Mouse (Mus musculus) neural tube, embryonic 11.5 days (tissue): ENCODE measurements around the gene Gas2l3. TPM values are rescaled to one million over a fixed set of nuclear protein-coding genes. Genes with fewer than 3 reads are reported as not detected.
A peak's percentile ranks its signal among the peaks of the same experiment; 100 is the strongest.

Source experiments
- ATAC-seq: fragments of 200-750 bp; cut with Nextera tagmentation; 2 replicates; pipeline ENCODE4 v1.8.0; 2017; ENCODE audit warnings: moderate number of reproducible peaks, mild to moderate bottlenecking, moderate TSS enrichment, moderate library complexity; ENCODE audit not compliant: insufficient read depth, low FRiP score, low TSS enrichment
- DNase-seq: peaks from one replicate; pipeline ENCODE4 v3.0.0-alpha.2; 2015; ENCODE audit warnings: low spot score
- H3K27ac ChIP-seq: fragments of 300-500 bp; sonication (generic); 2 replicates; pipeline ENCODE4 v1.5.1; 2014; ENCODE audit warnings: low read depth, mild to moderate bottlenecking, low read length
- H3K27me3 ChIP-seq: fragments of 300-500 bp; sonication (generic); 2 replicates; pipeline ENCODE4 v1.6.1; 2014; ENCODE audit warnings: mild to moderate bottlenecking, low read length, mixed read lengths; ENCODE audit not compliant: control insufficient read depth, insufficient read depth
- H3K36me3 ChIP-seq: fragments of 300-500 bp; sonication (generic); 2 replicates; pipeline ENCODE4 v1.6.1; 2014; ENCODE audit warnings: mild to moderate bottlenecking, low read length, moderate library complexity, mixed read lengths; ENCODE audit not compliant: control insufficient read depth, insufficient read depth
- H3K4me1 ChIP-seq: fragments of 300-500 bp; sonication (generic); 2 replicates; pipeline ENCODE4 v1.6.1; 2014; ENCODE audit warnings: low read length, mixed read lengths; ENCODE audit not compliant: control insufficient read depth, insufficient read depth
- H3K4me2 ChIP-seq: fragments of 300-500 bp; sonication (generic); 2 replicates; pipeline ENCODE4 v1.6.1; 2014; ENCODE audit warnings: low read depth, mild to moderate bottlenecking, moderate library complexity
- H3K4me3 ChIP-seq: fragments of 300-500 bp; sonication (generic); 2 replicates; pipeline ENCODE4 v1.5.1; 2014; ENCODE audit warnings: low read depth, low read length
- H3K9ac ChIP-seq: fragments of 300-500 bp; sonication (generic); 2 replicates; pipeline ENCODE4 v1.6.1; 2014; ENCODE audit warnings: mild to moderate bottlenecking, low read length
- H3K9me3 ChIP-seq: fragments of 300-500 bp; sonication (generic); 2 replicates; pipeline ENCODE4 v1.6.1; 2016; ENCODE audit warnings: low read length; ENCODE audit not compliant: control insufficient read depth
- WGBS: fragments of 180-500 bp; shearing (Covaris S2); extraction: QIAGEN DNeasy Blood & Tissue Kit; methylation state at CpG from one replicate; pipeline ENCODE4 v1.1.7; 2014; 5-methylcytosine and 5-hydroxymethylcytosine counted together
- polyA plus RNA-seq: library from polyadenylated mRNA; unstranded; fragments of >200 nt; fragmentation: Nextera tagmentation; extraction: Ambion mirVana; gene quantifications from 2 replicates; pipeline ENCODE4 v1.2.1, GENCODE M21; 2014

Gene Gas2l3
- polyA plus RNA-seq = 7.4 and 8.0 TPM in 2 replicates

- under 1% methylated on average over 39 of the region's 39 CpGs for whole genome bisulfite sequencing
- Histone ChIP-seq H3K27me3 (no peaks in the 10 kb centered on the region), H3K9me3 (no peaks in the 10 kb centered on the region), H3K4me2 (peak within 1 kb of the TSS; percentile 89), H3K9ac (peak within 1 kb of the TSS; percentile 27), H3K4me3 (peak within 1 kb of the TSS; percentile 55), H3K4me1 (no peaks in the 10 kb centered on the region), H3K27ac (no peak within 1 kb of the TSS), H3K36me3 (no peaks in the 10 kb centered on the region)
- peak; percentile 94 for ATAC-seq
- peak; percentile 90 for DNase-seq
Observed at GRCm38 (mm10) chr10:89443623-89444151, at the start of gene Gas2l3. Gene Gas2l3, minus strand, starts transcription at chr10:89443967.

DNA sequence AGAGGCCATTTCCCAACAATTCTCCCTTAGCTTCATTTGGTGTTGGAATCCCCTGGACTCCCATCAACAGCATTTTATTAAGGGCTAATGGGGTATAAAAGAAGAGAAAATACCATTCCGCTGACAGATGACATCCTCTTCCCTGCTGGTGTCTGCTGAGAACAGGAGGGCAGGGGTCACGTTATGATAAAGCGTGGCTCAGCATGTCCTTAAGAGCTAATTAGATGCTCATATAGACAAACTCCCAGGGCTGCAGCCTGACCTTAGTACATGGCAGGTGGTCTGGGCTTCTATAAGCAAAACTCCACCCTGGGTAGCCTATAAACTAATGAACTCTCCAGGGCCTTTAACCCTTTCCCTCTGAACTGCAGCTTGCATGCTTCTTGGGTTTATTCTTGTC, 47.6 kb upstream of the Gas2l3 start:
- no peak overlapping the region for H3K27ac ChIP-seq
- no peaks in the 10 kb centered on the region for H3K9me3 ChIP-seq
- ATAC-seq (peak; percentile 48; the same call in 1 of the 2 replicates), DNase-seq (peak; percentile 45)
- H3K4me3 ChIP-seq = no peak overlapping the region
- WGBS = 4% methylated on average over 3 of the region's 3 CpGs
- H3K4me2 ChIP-seq = no peak overlapping the region
- H3K9ac ChIP-seq = no peak overlapping the region
- peaks cover 5% of the 10 kb centered on the region; the same call in 1 of the 2 replicates for H3K27me3 ChIP-seq
- no peaks in the 10 kb centered on the region; the same call in 1 of the 2 replicates for H3K4me1 ChIP-seq
- H3K36me3 ChIP-seq = no peaks in the 10 kb centered on the region

DNA sequence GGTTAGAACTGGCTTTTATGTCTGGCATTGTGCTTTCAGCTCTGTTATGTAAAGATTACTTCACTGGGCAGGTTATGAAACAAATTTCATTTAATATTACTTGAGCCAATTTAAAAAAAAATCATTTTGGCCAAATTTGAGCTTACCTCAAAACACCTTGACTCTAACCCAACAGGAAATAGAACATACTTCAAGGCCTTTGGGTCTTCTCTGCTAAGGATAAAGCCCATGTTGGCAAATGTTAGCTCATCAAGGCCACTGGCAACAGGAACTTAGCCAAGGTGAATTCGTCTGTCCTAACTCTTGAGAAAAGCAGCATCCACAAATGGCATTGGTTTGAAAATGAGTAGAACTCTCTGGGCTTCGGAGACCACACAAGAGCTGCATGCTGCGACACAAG, 46.5 kb upstream of the Gas2l3 start:
- WGBS = 83% methylated on average over 3 of the region's 3 CpGs
- Histone ChIP-seq H3K36me3 (no peaks in the 10 kb centered on the region), H3K9me3 (no peaks in the 10 kb centered on the region), H3K9ac (no peak overlapping the region), H3K27ac (no peak overlapping the region), H3K27me3 (peaks cover 5% of the 10 kb centered on the region; the same call in 1 of the 2 replicates), H3K4me1 (no peaks in the 10 kb centered on the region; the same call in 1 of the 2 replicates), H3K4me3 (no peak overlapping the region), H3K4me2 (no peak overlapping the region)
- DNase-seq (no peak), ATAC-seq (no peak)

DNA sequence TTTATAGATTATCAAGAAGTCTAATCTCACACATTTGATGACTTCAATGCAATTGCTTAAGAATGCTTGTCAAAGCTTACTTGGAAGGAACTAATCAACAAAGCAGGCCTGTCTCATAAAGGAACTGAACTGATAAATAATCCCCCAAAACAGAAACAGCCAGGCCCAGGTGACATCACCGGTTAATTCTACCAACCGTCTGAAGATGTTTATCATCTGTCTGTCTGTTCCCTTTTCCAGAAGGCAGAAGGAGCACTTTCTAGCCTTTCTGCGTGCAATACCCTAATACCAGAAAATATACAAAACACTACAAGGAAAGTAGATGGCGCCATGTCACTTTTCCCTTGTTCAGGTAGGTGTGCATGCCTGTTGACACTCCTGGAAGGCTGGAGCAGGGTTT, 45.7 kb upstream of the Gas2l3 start:
- Histone ChIP-seq H3K27ac (no peak overlapping the region), H3K9me3 (no peaks in the 10 kb centered on the region), H3K36me3 (no peaks in the 10 kb centered on the region), H3K4me3 (no peak overlapping the region), H3K9ac (no peak overlapping the region), H3K4me1 (no peaks in the 10 kb centered on the region; the same call in 1 of the 2 replicates), H3K4me2 (no peak overlapping the region), H3K27me3 (peaks cover 7% of the 10 kb centered on the region; the same call in 1 of the 2 replicates)
- ATAC-seq = no peak
- DNase-seq = no peak
- WGBS = 86% methylated on average over 4 of the region's 4 CpGs

DNA sequence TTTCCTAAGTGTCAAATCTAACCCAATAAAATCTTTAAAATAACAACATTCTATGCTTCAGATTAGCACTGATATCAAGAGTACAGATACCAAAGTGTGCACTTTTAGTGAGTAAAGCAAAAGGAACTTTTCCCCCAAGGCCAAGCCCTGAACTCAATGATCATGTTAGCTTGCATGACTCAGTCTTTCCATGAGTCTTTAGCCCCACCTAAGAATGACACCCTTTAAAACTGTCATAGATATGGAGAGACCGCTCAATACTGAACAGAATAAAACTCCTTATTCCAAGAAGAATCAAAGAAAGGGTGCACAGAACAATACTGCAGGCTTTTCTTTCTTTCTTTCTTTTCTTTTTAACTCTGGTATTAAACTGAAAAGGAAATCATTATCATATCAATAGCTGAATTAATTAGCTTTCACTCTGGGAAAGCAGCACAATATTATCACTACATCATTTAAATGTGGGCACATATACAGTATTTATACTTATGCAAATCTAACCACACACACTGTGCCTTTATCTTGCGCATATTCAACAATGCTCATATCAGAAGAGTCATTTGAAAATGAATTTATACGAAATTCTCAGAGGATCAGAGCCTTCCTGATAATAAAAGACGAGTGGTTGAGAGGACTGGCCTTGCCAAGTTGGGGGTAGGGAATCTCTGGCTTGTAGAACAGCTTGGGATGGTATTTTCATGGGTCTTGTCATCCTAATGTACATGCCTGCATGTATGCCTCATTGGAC, 43.4 kb upstream of the Gas2l3 start:
- Histone ChIP-seq H3K9me3 (no peaks in the 10 kb centered on the region), H3K4me2 (no peak overlapping the region), H3K9ac (no peak overlapping the region), H3K27me3 (0 out of 2 replicates have a peak, but pooled peaks cover 2% of the 10 kb centered on the region), H3K36me3 (no peaks in the 10 kb centered on the region), H3K27ac (no peak overlapping the region), H3K4me3 (no peak overlapping the region), H3K4me1 (peaks cover 2% of the 10 kb centered on the region)
- no peak for DNase-seq
- 44% methylated on average over 4 of the region's 4 CpGs for WGBS
- ATAC-seq = no peak

GRCm38 (mm10) chr10:89484907-89485306, 41.1 kb upstream of the Gas2l3 start:
- no peak overlapping the region for H3K4me2 ChIP-seq
- H3K4me1 ChIP-seq = peaks cover 6% of the 10 kb centered on the region
- ATAC-seq (no peak), DNase-seq (no peak)
- no peaks in the 10 kb centered on the region for H3K36me3 ChIP-seq
- no peak overlapping the region for H3K9ac ChIP-seq
- no peak overlapping the region for H3K4me3 ChIP-seq
- H3K27ac ChIP-seq = no peak overlapping the region
- H3K9me3 ChIP-seq = no peaks in the 10 kb centered on the region
- 0 out of 2 replicates have a peak, but pooled peaks cover 2% of the 10 kb centered on the region for H3K27me3 ChIP-seq

GRCm38 (mm10) chr10:89483812-89484602, 40.2 kb upstream of the Gas2l3 start:
- 0 out of 2 replicates have a peak, but pooled peaks cover 2% of the 10 kb centered on the region for H3K27me3 ChIP-seq
- no peak overlapping the region for H3K9ac ChIP-seq
- H3K36me3 ChIP-seq = no peaks in the 10 kb centered on the region
- H3K4me2 ChIP-seq = no peak overlapping the region
- WGBS = 79% methylated on average over 18 of the region's 18 CpGs
- no peaks in the 10 kb centered on the region for H3K9me3 ChIP-seq
- peaks cover 6% of the 10 kb centered on the region for H3K4me1 ChIP-seq
- no peak for ATAC-seq
- H3K27ac ChIP-seq = no peak overlapping the region
- DNase-seq = no peak
- H3K4me3 ChIP-seq = no peak overlapping the region

DNA sequence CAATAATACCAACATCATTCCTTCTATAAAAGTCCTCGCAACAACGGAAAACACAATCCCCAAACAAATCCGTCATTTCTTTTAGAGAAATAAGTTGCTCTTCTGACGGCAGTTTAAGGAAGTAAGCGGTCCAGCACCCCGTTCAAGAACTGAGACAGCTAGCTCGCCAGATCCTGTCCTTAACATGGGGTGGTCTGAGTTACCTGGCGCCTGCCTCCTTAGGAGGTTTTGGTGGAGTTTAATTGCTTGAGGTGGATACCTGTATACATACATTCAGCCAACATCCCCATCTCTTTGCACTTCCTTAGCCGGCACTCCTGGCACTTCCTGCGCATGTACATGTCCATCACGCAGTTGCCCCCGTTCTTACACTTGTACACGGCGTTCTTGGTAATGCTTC, 39.3 kb upstream of the Gas2l3 start:
- no peak for ATAC-seq
- no peak for DNase-seq
- WGBS = 83% methylated on average over 14 of the region's 14 CpGs

More for the DNA sequence above, 39.3 kb upstream of the Gas2l3 start:
- Histone ChIP-seq H3K27me3 (0 out of 2 replicates have a peak, but pooled peaks cover 2% of the 10 kb centered on the region), H3K4me3 (no peak overlapping the region), H3K4me2 (no peak overlapping the region), H3K9me3 (no peaks in the 10 kb centered on the region), H3K4me1 (peaks cover 6% of the 10 kb centered on the region), H3K36me3 (no peaks in the 10 kb centered on the region), H3K27ac (no peak overlapping the region), H3K9ac (no peak overlapping the region)
